11 mouse cellular contexts compared by ENCODE assay signal in genomic region chr3:41177124-41177523, GRCm38 (mm10).
"Had no signal": no experiment of that assay in that cellular context is flagged by ENCODE, and none has a peak within 500 bp of the region (broad histone marks: within the 10 kb centered on the region; RNA-seq: fewer than 3 reads in every experiment).

No protein-coding gene starts in this region.

- H3K27ac ChIP-seq: left cerebral cortex, adult 2 months; limb, embryonic 15.5 days; liver, embryonic 12.5 days; midbrain, embryonic 13.5 days had no signal

- H3K36me3 ChIP-seq: limb, embryonic 15.5 days; liver, embryonic 12.5 days; midbrain, embryonic 13.5 days had no signal

- DNase-seq: kidney, adult 8-10 months; kidney, postnatal 25 days; lung, embryonic 14.5 days; lung, postnatal 10 days; lung, postnatal 4 days; right cerebral cortex, postnatal 4 days; spleen, adult 18-20 months had no signal

- H3K4me1 ChIP-seq: limb, embryonic 15.5 days; midbrain, embryonic 13.5 days had no signal

- ATAC-seq: liver, embryonic 12.5 days; midbrain, embryonic 13.5 days had no signal

- H3K4me3 ChIP-seq: left cerebral cortex, adult 2 months; limb, embryonic 15.5 days; liver, embryonic 12.5 days; midbrain, embryonic 13.5 days had no signal

- H3K9me3 ChIP-seq: limb, embryonic 15.5 days; liver, embryonic 12.5 days; midbrain, embryonic 13.5 days had no signal

- H3K27me3 ChIP-seq: limb, embryonic 15.5 days; liver, embryonic 12.5 days; midbrain, embryonic 13.5 days had no signal

- H3K9ac ChIP-seq: limb, embryonic 15.5 days; liver, embryonic 12.5 days; lung, embryonic 14.5 days; midbrain, embryonic 13.5 days had no signal

- H3K4me2 ChIP-seq: limb, embryonic 15.5 days; liver, embryonic 12.5 days; lung, embryonic 14.5 days; midbrain, embryonic 13.5 days had no signal
